Mouse (Mus musculus): ENCODE measurements at regions not wholly inside any gene's neighbourhood (a gene's known extent, or its start where the extent isn't known, plus 50 kb on each side); places are given as distances from the start of the nearest gene placed in this dataset.

DNA sequence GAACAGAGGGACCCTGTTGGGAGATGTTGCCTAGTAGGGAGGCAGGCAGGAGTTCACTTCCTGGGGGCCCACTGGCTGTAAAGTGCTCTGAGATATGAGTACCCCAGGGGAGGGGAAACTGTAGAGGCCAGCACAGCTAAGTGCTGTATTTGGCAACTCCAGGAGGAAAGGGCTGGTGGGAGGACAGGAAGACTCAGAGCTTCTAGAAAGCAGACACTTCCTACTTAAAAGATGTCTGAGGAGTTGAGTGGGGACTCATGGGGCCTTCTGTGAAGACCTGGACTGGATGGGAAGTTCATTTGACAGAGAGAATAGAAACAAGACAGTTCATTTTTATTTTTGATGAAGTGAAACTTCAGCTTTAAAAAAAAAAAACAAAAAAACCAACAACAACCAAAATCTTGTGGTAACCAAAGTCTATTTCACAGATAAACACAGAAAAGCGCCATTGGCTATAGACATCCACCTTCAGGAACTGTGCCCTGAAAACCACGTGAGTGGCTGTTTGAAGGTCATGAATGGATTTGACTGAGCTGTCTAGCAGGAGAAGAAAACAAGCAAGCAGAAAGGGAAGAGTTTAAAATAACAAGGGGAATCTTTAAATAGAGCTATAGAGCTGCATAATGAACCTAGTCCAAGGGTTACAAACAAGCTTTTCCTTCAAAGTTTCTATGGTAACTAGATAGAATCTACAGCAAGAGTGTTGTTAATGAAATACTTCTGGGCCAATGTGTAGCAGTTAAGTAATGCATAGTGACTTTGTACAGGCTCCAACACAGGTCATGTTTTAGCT lies 105.9 kb upstream of the Arhgap5 start:
- Histone ChIP-seq H3K4me3 (ENCODE audit: low read depth, low read length) (no peak overlapping the region), H3K9ac (ENCODE audit: low read depth, low read length) (no peak overlapping the region), H3K9me3 (replicated peaks; ENCODE audit: control insufficient read depth, low read length) (no peaks in the 10 kb centered on the region), H3K36me3 (ENCODE audit: control insufficient read depth, insufficient read depth) (no peaks in the 10 kb centered on the region), H3K4me2 (ENCODE audit: low read depth, low read length) (no peak overlapping the region), H3K27me3 (ENCODE audit: control insufficient read depth, insufficient read depth, low read depth, low read length) (no peaks in the 10 kb centered on the region), H3K27ac (ENCODE audit: low read length) (no peak overlapping the region), H3K4me1 (ENCODE audit: control insufficient read depth, low read depth, low read length) (no peaks in the 10 kb centered on the region)
- ATAC-seq (ENCODE audit: low read depth) = no peak
- 31% methylated on average over 2 of the region's 2 CpGs for WGBS (ENCODE audit: insufficient replicate concordance)

DNA sequence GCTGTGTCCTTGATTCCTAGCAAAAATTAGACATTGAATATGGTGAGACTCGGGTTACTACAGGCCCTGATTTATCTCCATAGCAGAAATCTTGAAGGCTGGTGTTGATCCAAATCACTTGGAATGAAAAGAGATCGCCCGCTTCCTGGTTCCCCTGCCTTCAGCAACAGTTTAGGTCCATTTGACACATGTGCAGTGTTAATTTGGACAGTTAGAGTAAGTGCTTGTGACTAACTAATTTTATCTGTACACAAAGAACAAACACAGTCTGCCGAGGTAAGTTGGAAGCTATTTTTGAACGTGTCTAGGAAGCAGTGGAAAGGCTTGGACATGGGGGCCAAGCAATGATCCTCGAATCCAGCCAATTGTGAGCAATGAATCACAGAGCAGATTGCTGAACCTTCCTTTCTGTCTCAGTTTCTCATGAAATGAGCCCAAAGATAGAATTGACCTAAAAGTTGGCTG lies 105.2 kb upstream of the Arhgap5 start:
- ATAC-seq (ENCODE audit: low read depth) = no peak
- 58% methylated on average over 6 of the region's 6 CpGs for WGBS (ENCODE audit: insufficient replicate concordance)
- H3K4me1 ChIP-seq (ENCODE audit: control insufficient read depth, low read depth, low read length) = no peaks in the 10 kb centered on the region
- no peak overlapping the region for H3K4me2 ChIP-seq (ENCODE audit: low read depth, low read length)
- H3K9me3 ChIP-seq (replicated peaks; ENCODE audit: control insufficient read depth, low read length) = no peaks in the 10 kb centered on the region
- H3K27ac ChIP-seq (ENCODE audit: low read length) = no peak overlapping the region
- H3K4me3 ChIP-seq (ENCODE audit: low read depth, low read length) = no peak overlapping the region
- H3K36me3 ChIP-seq (ENCODE audit: control insufficient read depth, insufficient read depth) = no peaks in the 10 kb centered on the region
- no peaks in the 10 kb centered on the region for H3K27me3 ChIP-seq (ENCODE audit: control insufficient read depth, insufficient read depth, low read depth, low read length)
- H3K9ac ChIP-seq (ENCODE audit: low read depth, low read length) = no peak overlapping the region

DNA sequence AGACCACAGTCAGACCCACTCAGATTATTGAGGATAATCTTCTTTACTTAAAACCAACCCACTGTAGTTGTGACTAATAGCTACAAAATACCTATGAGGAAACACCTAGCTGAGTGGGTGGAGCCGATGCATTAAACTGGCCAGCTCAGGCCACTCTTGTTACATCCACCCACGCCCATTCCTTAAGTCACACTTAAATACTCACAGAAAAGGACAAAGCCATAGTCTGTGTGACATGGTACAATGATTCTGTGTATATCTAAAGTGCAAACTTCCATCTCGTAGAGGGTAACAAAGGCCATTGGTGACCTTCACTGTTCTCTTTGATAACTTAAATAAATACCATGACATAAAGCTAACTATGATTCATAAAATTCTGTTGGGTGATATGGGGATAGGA lies 103.7 kb upstream of the Arhgap5 start:
- Histone ChIP-seq H3K4me3 (ENCODE audit: low read depth, low read length) (no peak overlapping the region), H3K9me3 (replicated peaks; ENCODE audit: control insufficient read depth, low read length) (no peaks in the 10 kb centered on the region), H3K27ac (ENCODE audit: low read length) (no peak overlapping the region), H3K27me3 (ENCODE audit: control insufficient read depth, insufficient read depth, low read depth, low read length) (no peaks in the 10 kb centered on the region), H3K36me3 (ENCODE audit: control insufficient read depth, insufficient read depth) (no peaks in the 10 kb centered on the region), H3K4me1 (ENCODE audit: control insufficient read depth, low read depth, low read length) (no peaks in the 10 kb centered on the region), H3K9ac (ENCODE audit: low read depth, low read length) (no peak overlapping the region), H3K4me2 (ENCODE audit: low read depth, low read length) (no peak overlapping the region)
- no peak for ATAC-seq (ENCODE audit: low read depth)
- 60% methylated on average over 3 of the region's 3 CpGs for WGBS (ENCODE audit: insufficient replicate concordance)

DNA sequence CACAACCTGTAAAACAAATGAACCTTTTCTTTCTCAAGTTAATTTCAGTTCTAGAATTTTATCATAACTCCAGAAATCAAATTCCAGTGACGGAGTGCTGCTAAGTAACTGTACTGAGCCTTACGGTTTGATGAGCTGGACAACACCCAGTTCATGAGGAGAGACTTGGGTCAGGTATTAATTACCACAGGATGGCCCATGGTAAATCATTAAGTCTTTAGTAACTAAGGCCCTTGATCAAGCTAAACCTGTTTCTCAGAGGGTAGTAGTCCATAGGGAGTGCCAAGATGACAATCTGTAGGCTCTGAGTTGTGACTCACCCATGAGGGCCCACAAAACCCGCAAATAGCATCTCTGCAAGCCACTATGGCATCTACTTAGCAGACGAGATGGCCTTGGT lies 101.1 kb upstream of the Arhgap5 start:
- no peak overlapping the region for H3K27ac ChIP-seq (ENCODE audit: low read length)
- no peak overlapping the region for H3K4me2 ChIP-seq (ENCODE audit: low read depth, low read length)
- H3K9ac ChIP-seq (ENCODE audit: low read depth, low read length) = no peak overlapping the region
- no peak overlapping the region for H3K4me3 ChIP-seq (ENCODE audit: low read depth, low read length)
- H3K36me3 ChIP-seq (ENCODE audit: control insufficient read depth, insufficient read depth) = no peaks in the 10 kb centered on the region
- H3K9me3 ChIP-seq (replicated peaks; ENCODE audit: control insufficient read depth, low read length) = no peaks in the 10 kb centered on the region
- 64% methylated on average over 4 of the region's 4 CpGs for WGBS (ENCODE audit: insufficient replicate concordance)
- H3K27me3 ChIP-seq (ENCODE audit: control insufficient read depth, insufficient read depth, low read depth, low read length) = no peaks in the 10 kb centered on the region
- no peaks in the 10 kb centered on the region for H3K4me1 ChIP-seq (ENCODE audit: control insufficient read depth, low read depth, low read length)
- ATAC-seq (ENCODE audit: low read depth) = no peak

DNA sequence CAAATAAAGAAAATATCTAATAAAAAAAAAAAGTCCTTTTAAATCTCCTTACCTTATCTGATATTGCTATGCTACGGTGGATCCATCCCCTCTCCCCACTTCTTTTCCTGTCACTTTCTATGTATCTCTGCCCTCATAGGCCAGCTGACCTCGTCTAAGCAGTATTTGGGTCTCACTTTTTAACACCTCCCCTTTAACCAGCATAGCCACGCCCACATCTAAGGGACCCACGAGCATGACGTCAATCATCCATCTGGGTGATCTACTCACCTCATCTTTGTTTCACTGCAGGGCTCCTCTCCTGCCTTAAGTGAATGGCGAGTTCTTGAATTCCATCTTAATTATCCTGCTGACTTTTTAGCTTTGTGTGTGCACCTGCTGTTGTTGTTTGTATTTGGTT lies 97.4 kb upstream of the Arhgap5 start:
- Histone ChIP-seq H3K27ac (ENCODE audit: low read length) (no peak overlapping the region), H3K27me3 (ENCODE audit: control insufficient read depth, insufficient read depth, low read depth, low read length) (no peaks in the 10 kb centered on the region), H3K4me2 (ENCODE audit: low read depth, low read length) (no peak overlapping the region), H3K4me3 (ENCODE audit: low read depth, low read length) (no peak overlapping the region), H3K36me3 (ENCODE audit: control insufficient read depth, insufficient read depth) (no peaks in the 10 kb centered on the region), H3K9ac (ENCODE audit: low read depth, low read length) (no peak overlapping the region), H3K4me1 (ENCODE audit: control insufficient read depth, low read depth, low read length) (no peaks in the 10 kb centered on the region), H3K9me3 (replicated peaks; ENCODE audit: control insufficient read depth, low read length) (no peaks in the 10 kb centered on the region)
- WGBS (ENCODE audit: insufficient replicate concordance) = 45% methylated on average over 6 of the region's 6 CpGs
- no peak for ATAC-seq (ENCODE audit: low read depth)

DNA sequence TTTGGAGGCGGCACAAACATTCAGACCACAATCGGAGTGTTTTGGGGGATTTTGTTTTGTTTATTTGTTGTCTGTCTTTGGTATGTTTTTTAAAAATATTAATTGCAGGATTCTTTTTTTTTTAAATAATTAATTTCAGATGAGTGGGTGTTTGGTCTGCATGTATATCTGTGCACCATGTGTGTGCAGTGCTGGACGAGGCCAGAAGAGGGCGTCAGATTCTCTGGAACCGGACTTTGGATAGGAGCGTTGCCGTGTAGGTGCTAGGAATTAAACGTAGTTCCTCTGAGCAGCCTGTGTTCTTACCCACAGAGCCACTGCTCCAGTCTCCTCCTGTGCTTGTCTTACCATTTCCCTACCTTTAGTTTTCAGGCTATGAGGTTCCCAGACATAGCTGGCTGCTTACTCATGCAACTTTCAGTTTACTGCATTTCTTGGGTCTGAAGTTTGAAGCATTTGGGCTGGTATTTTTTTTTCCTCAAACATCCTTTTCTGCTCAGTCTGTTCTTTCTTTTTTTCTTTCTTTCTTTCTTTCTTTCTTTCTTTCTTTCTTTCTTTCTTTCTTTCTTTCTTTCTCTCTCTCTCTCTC lies 95.4 kb upstream of the Arhgap5 start:
- Histone ChIP-seq H3K9me3 (replicated peaks; ENCODE audit: control insufficient read depth, low read length) (no peaks in the 10 kb centered on the region), H3K4me1 (ENCODE audit: control insufficient read depth, low read depth, low read length) (no peaks in the 10 kb centered on the region), H3K9ac (ENCODE audit: low read depth, low read length) (no peak overlapping the region), H3K4me2 (ENCODE audit: low read depth, low read length) (no peak overlapping the region), H3K27ac (ENCODE audit: low read length) (no peak overlapping the region), H3K27me3 (ENCODE audit: control insufficient read depth, insufficient read depth, low read depth, low read length) (no peaks in the 10 kb centered on the region), H3K4me3 (ENCODE audit: low read depth, low read length) (no peak overlapping the region), H3K36me3 (ENCODE audit: control insufficient read depth, insufficient read depth) (no peaks in the 10 kb centered on the region)
- 75% methylated on average over 8 of the region's 8 CpGs for WGBS (ENCODE audit: insufficient replicate concordance)
- ATAC-seq (ENCODE audit: low read depth) = no peak

DNA sequence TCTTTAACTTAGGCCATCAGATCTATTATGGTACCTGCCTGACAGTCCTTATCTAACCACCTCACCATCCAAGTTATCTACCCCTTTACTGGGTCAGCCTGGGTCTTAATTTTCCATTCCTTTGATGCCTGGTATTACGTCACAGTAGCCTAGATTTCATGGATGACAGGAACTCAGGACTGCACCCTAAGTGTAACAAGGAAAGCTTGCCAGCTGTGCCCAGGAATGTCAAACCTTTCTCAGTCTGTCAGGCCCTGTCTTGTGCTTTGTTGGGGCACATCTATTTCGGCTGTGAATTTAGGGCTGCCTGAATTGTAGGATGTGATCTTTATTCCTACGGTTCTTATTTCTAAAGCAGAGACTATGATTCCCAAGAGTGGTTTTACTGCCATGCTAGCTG lies 94.6 kb upstream of the Arhgap5 start:
- 57% methylated on average over 3 of the region's 3 CpGs for WGBS (ENCODE audit: insufficient replicate concordance)
- ATAC-seq (ENCODE audit: low read depth) = no peak
- Histone ChIP-seq H3K36me3 (ENCODE audit: control insufficient read depth, insufficient read depth) (no peaks in the 10 kb centered on the region), H3K27me3 (ENCODE audit: control insufficient read depth, insufficient read depth, low read depth, low read length) (no peaks in the 10 kb centered on the region), H3K9me3 (replicated peaks; ENCODE audit: control insufficient read depth, low read length) (no peaks in the 10 kb centered on the region), H3K9ac (ENCODE audit: low read depth, low read length) (no peak overlapping the region), H3K27ac (ENCODE audit: low read length) (no peak overlapping the region), H3K4me1 (ENCODE audit: control insufficient read depth, low read depth, low read length) (no peaks in the 10 kb centered on the region; the same call in 1 of the 2 replicates), H3K4me2 (ENCODE audit: low read depth, low read length) (no peak overlapping the region), H3K4me3 (ENCODE audit: low read depth, low read length) (no peak overlapping the region)

DNA sequence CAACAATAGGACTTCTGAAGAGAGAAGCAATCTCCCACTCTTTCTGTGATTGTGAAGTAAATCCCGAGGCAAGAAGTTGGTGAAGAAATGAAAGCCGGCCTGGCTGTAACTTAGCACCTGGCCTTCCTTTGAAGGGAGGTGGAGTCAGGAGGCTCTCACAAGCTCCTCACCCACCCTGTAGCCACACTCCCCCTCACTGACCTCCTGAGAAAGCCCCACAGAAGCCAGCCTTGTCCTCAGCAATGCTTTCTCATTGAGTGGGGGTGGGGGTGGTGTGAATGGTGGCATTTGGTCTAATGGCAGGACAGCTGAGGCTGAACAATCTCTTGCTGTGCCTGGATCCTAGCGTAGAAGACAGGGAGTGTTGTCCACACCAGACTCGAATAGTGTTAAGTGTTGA lies 91.6 kb upstream of the Arhgap5 start:
- WGBS (ENCODE audit: insufficient replicate concordance) = 72% methylated on average over 4 of the region's 4 CpGs
- no peak overlapping the region for H3K4me2 ChIP-seq (ENCODE audit: low read depth, low read length)
- H3K27ac ChIP-seq (ENCODE audit: low read length) = no peak overlapping the region
- H3K27me3 ChIP-seq (ENCODE audit: control insufficient read depth, insufficient read depth, low read depth, low read length) = no peaks in the 10 kb centered on the region
- no peak overlapping the region for H3K4me3 ChIP-seq (ENCODE audit: low read depth, low read length)
- H3K9me3 ChIP-seq (replicated peaks; ENCODE audit: control insufficient read depth, low read length) = no peaks in the 10 kb centered on the region
- no peak for ATAC-seq (ENCODE audit: low read depth)
- H3K9ac ChIP-seq (ENCODE audit: low read depth, low read length) = no peak overlapping the region
- H3K4me1 ChIP-seq (ENCODE audit: control insufficient read depth, low read depth, low read length) = no peaks in the 10 kb centered on the region; the same call in 1 of the 2 replicates
- no peaks in the 10 kb centered on the region for H3K36me3 ChIP-seq (ENCODE audit: control insufficient read depth, insufficient read depth)

DNA sequence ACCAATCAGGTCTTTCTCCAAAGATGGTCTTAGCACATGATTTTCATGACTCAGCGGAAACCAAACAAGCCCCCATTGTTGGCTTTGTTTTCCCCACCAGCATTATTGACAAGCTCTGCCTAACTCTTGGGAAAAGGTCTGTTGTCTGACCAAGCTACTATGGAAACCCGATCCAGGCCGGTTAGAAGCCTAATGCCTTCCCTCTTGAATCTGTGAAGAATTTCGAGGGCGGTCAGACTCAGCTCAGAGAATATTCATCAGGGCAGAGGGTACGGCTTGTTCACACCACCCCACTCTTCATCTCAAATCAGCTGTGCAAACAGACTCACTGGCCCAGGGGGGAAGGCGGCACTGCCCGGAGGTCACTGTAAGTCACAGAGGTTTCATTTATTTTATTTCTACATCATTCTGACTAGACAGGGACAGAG lies 90.7 kb upstream of the Arhgap5 start:
- no peaks in the 10 kb centered on the region; the same call in 1 of the 2 replicates for H3K4me1 ChIP-seq (ENCODE audit: control insufficient read depth, low read depth, low read length)
- H3K36me3 ChIP-seq (ENCODE audit: control insufficient read depth, insufficient read depth) = no peaks in the 10 kb centered on the region
- no peak overlapping the region for H3K9ac ChIP-seq (ENCODE audit: low read depth, low read length)
- H3K4me3 ChIP-seq (ENCODE audit: low read depth, low read length) = no peak overlapping the region
- H3K4me2 ChIP-seq (ENCODE audit: low read depth, low read length) = no peak overlapping the region
- WGBS (ENCODE audit: insufficient replicate concordance) = 53% methylated on average over 8 of the region's 8 CpGs
- H3K27me3 ChIP-seq (ENCODE audit: control insufficient read depth, insufficient read depth, low read depth, low read length) = no peaks in the 10 kb centered on the region
- ATAC-seq (ENCODE audit: low read depth) = peak; percentile 70
- no peak overlapping the region for H3K27ac ChIP-seq (ENCODE audit: low read length)
- no peaks in the 10 kb centered on the region for H3K9me3 ChIP-seq (replicated peaks; ENCODE audit: control insufficient read depth, low read length)
